Comparison of ENCODE assay signal across 1 mouse cellular context in genomic region chr11:50376156-50376790, GRCm38 (mm10).
TF ChIP-seq lines count a peak whose summit lies in the region.

No protein-coding gene starts in this region.

TF ChIP-seq in CH12.LX, 34 proteins besides CTCF, POLR2A, EP300 and RAD21 (continued from another document):
- TF ChIP-seq SIN3A (IDR thresholded peaks at IDR 0.05; ENCODE audit: low read length) (no peak), MXI1 (IDR thresholded peaks at IDR 0.05; ENCODE audit: low read depth, low read length) (no peak), PAX5 (IDR thresholded peaks at IDR 0.05; ENCODE audit: low read length) (no peak), JUN (IDR thresholded peaks at IDR 0.05; ENCODE audit: insufficient read depth, low read depth, low read length) (no peak), IRF4 (IDR thresholded peaks at IDR 0.05; ENCODE audit: low read depth, low read length) (no peak), MAZ (IDR thresholded peaks at IDR 0.05; ENCODE audit: low read depth, low read length) (no peak)
TF ChIP-seq in CH12.LX: peak in this region for 0.
